Mouse (Mus musculus): ENCODE data around the gene Fgf13.
A peak's percentile ranks its signal among the peaks of the same experiment; 100 is the strongest.

Fgf13 gene

DNA sequence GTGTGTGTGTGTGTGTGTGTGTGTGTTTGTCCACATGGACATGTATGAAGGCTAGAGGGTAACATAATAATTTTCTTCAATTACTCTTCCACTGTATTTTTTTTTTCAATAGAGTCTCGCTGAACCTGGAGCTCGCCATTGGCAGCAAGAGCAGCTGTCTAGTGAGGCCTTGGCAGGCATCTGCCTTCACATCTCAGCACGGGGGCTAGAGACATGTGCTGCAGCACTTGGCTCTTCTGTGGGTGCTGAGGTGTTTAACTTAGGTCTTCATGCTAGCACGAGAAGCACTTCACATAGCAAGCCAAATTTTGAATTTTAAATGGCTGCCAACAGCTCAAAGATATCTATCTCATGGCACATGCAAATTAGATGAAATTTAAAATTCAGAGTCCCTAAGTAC lies 380.9 kb downstream of the Fgf13 start:
- no peak for DNase-seq (ENCODE audit: low spot score)

DNA sequence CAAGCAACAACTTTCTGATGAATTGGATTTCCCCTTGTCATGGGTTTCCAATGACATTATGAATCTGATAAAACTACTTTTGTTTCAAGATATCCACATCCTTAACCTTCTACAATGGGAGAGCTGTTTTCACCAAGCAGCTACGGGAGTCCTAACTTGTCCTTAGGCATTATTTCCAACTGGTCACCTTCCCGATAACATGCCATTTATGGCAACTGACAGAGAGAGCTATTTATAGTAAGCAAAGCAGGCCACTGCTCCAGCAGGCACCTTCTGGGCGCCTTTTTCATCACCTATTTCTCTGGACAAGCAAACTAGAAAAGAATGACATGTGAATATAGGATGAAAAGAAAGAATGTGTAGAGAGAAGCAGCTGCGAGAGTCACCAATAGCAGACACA lies 385.5 kb downstream of the Fgf13 start:
- no peak for DNase-seq (ENCODE audit: low spot score)

GRCm38 (mm10) chrX:59179627-59180026 lies 388.2 kb downstream of the Fgf13 start:
- DNase-seq (ENCODE audit: low spot score), result no peak

DNA sequence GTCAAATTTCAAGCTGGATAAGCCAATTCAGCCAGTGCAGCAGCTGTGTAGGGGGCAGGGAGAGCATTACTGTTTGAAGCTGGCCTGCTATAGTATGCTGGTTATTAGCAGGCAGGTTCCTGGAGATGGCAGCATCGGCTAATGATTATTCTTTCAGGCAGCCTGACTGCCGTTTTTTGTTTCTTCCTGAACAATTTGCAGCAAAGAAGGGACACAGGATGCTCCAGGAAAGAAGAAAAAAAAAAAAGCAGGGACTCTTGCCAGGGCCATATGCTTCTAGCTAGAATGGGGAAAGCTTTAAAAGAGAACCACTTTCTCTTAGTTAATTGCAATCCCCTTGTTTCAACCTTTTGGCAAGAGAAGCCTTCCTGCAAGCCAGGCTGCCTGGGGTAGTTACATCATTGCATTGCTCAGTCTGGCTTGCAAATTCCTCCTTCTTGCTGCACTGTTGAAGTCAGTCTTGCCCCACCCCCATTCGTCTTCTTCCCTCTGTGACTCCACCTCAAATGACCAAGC lies 388.7 kb downstream of the Fgf13 start:
- DNase-seq (ENCODE audit: low spot score), result no peak

- DNase-seq (ENCODE audit: low spot score), result no peak
Measured at GRCm38 (mm10) chrX:59177653-59178052, 390.2 kb downstream of the Fgf13 start.

DNA sequence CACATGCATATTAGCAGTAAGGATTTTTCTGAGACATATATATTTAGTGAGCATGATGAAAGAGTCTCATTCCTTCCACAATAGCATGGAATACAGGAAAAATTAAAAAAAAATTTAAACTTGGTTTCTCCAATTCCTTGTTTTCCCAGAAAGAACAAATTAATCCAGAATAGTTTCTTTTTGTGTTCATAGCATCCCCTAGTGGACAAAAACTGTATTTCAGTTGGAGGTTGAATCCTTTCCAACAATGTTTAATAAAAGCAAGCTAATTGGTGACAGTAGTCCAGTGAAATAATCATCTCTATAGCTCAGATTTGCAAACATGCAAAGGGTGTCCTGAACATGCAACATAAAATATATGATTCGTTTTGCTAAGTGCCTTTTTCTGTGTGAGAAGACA lies 395.7 kb downstream of the Fgf13 start:
- DNase-seq (ENCODE audit: low spot score), result no peak

DNA sequence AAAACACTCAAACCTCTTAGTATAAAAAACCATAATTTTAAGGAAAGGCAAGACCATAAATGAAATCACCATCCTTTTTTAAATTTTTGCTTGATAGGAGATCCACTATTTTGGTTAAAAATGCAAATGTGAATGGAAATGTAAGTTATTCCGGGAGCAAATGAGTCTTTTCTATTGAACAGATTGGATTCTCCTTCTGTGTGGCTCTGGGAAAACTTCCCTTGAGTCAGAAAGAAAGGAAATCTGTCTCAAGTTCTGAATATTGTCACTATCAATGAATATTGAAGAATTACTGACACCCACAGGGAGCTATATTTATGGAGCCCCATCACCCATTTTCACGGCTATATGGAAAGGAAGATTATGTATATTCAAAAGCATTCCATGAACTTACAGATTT lies 401.1 kb downstream of the Fgf13 start:
- no peak for DNase-seq (ENCODE audit: low spot score)

DNA sequence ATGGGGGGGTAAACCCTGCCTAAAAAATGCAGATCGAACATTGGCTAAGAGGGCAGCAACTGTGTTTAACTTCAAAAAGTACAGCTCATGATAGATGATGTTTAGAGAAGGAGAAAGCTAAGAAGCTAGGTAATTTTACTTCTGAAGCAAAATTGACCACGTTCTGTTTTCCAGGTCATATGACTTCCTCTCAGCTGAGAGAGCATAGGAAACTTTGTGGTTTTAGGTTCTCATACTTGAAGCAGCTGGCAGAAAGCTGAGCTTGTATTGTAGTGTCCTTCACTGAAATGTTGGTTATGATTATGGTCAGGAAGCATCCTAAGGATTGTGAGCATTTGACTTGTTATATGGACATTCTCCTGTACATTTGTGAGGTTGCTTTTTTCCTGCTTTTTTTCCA lies 425.9 kb downstream of the Fgf13 start:
- no peak for DNase-seq (ENCODE audit: low spot score)

DNA sequence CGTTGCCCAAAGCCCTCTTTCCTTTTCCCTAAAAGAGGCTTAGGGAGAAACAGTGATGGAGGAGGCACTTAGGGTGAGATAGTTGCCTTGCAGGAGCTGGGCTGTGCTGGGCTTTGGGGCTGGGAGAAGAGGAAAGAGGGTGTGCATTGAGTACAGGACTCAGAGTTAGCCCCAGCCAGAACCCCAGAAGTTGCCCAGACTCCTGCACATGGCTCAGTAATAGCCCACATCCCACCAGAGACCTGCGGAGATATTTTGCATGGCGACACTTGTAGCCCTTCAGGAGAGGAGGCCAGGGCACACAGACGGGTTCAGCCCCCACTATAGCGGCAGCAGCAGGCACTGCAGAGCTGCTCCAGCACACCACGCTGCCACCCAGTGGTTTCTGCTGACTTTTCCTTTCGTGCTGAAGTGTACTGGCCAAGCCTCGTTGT lies 432.9 kb downstream of the Fgf13 start:
- peak; percentile 13 for DNase-seq (ENCODE audit: low spot score)

DNA sequence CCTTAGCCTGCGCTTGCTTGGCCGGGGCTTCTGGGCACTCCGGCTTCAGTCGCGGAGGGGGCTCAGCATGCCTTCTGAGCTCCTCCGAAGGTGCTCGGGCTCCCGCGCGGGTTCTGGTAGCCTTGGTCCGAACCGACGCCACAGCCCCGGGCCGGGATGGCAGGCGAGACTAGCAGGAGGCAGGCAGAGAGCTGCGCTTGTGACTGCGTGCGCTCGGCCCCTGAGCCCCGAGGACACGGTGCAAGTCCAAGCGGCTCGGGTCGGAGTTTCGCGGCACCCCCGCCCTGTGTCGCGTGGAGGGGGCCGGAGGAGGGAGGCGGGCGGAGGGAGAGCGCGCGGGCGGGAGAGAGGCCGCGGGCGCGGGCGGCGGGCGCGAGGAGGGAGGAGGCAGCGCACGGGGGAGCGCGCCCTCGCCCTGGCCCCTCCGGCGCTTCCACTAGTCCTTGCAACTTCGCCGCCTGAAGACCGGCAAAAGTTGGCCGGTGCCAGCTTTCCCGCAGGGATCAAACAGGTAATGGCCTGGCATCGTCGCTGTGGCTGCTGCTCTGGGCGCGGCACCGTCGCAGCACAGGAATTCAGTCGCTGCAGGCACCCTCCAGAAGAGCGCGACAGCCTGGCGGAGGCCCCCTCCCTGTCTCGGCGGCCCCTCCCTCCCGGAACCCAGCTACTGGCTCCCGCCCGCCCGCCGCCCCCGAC lies 433.6 kb downstream of the Fgf13 start:
- peak; percentile 30 for DNase-seq (ENCODE audit: low spot score)

GRCm38 (mm10) chrX:59133834-59134165 lies 434.1 kb downstream of the Fgf13 start:
- DNase-seq (ENCODE audit: low spot score), result no peak

- peak; percentile 3 for DNase-seq (ENCODE audit: low spot score)
Measured at GRCm38 (mm10) chrX:59133416-59133815, 434.5 kb downstream of the Fgf13 start.

GRCm38 (mm10) chrX:59126637-59127036 lies 441.2 kb downstream of the Fgf13 start:
- no peak for DNase-seq (ENCODE audit: low spot score)

DNA sequence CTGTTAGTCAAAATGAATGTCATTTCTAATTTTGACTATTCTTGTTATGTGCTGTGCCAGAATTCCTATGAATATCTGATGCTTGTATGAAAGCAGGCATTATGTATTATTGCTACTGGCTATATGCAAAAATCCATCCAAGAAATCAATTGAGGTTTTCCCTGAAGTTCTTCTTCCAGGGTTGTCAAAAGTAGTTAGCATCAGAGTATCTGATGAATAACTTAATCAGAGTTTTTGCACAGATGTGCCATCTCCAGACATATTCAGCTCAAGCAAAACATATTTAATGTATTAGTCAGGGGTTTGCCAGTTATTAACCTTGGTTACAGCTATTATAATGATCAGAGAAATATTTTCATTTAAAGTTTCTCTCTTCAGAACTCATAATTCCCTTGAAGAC lies 454.7 kb downstream of the Fgf13 start:
- DNase-seq (ENCODE audit: low spot score), result no peak

DNA sequence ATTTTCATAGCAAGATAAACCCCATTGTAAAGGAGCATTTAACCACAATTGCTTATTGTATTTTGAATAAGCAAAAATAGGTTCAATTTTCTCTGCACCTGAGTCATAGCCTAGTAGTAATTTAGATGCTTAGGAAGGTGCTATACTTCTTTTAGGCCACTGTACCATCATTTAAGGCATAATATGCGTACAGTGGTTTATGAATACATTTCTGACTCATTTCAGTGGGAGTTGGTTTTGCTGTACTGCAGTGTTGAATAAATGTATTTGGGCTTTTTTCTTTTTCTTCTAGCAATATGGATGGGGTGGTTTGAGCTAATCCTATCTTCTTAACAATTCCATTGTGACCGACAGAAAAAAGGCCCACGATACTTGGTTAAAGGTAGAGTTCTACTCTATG lies 481.9 kb downstream of the Fgf13 start:
- no peak for DNase-seq (ENCODE audit: low spot score)

GRCm38 (mm10) chrX:59080427-59080826 lies 487.4 kb downstream of the Fgf13 start:
- DNase-seq (ENCODE audit: low spot score), result no peak

GRCm38 (mm10) chrX:59072083-59072482 lies 495.8 kb downstream of the Fgf13 start:
- DNase-seq (ENCODE audit: low spot score), result no peak

- no peak for DNase-seq (ENCODE audit: low spot score)
Measured at GRCm38 (mm10) chrX:59063157-59063556, 504.7 kb downstream of the Fgf13 start.

DNA sequence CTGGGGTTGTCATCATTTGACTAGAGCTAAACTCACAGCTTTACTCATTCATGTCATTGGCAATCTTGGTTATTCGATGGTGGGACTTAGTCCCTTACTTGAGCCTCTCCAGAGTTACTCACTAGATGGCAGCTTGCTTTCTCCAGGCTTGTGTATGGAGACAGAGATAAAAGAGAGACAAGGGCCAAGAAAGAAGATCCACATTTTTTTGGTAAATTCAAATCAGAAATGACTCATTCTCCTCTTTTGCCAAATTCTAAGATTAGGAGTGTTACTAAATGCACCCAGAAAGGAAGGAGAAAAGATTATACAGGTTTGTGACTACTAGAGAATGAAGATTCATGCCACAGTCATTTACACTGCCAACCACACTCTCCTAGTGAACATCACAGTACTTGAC lies 532.9 kb downstream of the Fgf13 start:
- no peak for DNase-seq (ENCODE audit: low spot score)
